Mouse (Mus musculus) megakaryocyte, embryonic 14.5 days (primary cell): ENCODE results near the gene Pdhb.

Experiments
- FLI1 ChIP-seq: IDR thresholded peaks from 2 replicates; pipeline ENCODE4 v1.6.1; 2012; ENCODE audit warnings: low read length, inconsistent platforms, mixed read lengths
- GATA1 ChIP-seq: IDR thresholded peaks from 3 replicates; pipeline ENCODE4 v1.6.1; 2012; ENCODE audit warnings: mixed read lengths, low read length, inconsistent platforms, borderline replicate concordance

GRCm38 (mm10) chr14:8174634-8175033 lies 1.8 kb upstream of the Pdhb start:
- TF ChIP-seq GATA1 (no peak), FLI1 (no peak)
